9 mouse cellular contexts compared by ENCODE assay signal in genomic region chr4:152339293-152339790, GRCm38 (mm10). TPM values are rescaled to one million over a fixed set of nuclear protein-coding genes. Genes with fewer than 3 reads are reported as not detected.
DNase-seq lines count a peak whose midpoint lies in the region; ATAC-seq and TF ChIP-seq lines count a peak whose summit lies in the region.
"Had no signal": no experiment of that assay in that cellular context is flagged by ENCODE, and none has a peak within 500 bp of the region (broad histone marks: within the 10 kb centered on the region; RNA-seq: fewer than 3 reads in every experiment).

No protein-coding gene starts in this region.

- H3K4me2 ChIP-seq in intestine, embryonic 15.5 days (replicated peaks), result peak overlapping the region; percentile 96
- peak overlapping the region; percentile 99 for H3K4me2 ChIP-seq in neural tube, embryonic 12.5 days (replicated peaks)

- TF ChIP-seq CTCF in left cerebral cortex, adult 2 months (IDR thresholded peaks at IDR 0.05), result no peak

- WGBS in forebrain, embryonic 10.5 days, result under 1% methylated on average over 26 of the region's 26 CpGs
- WGBS in intestine, embryonic 15.5 days, result 4% methylated on average over 12 of the region's 26 CpGs
- 2% methylated on average over 26 of the region's 26 CpGs for WGBS in neural tube, embryonic 12.5 days

- H3K4me1 ChIP-seq in forebrain, embryonic 10.5 days, result peaks cover 32% of the 10 kb centered on the region
- peaks cover 12% of the 10 kb centered on the region for H3K4me1 ChIP-seq in intestine, embryonic 15.5 days (replicated peaks)
- H3K4me1 ChIP-seq in neural tube, embryonic 12.5 days, result peaks cover 14% of the 10 kb centered on the region

- peak overlapping the region; percentile 56 for H3K4me3 ChIP-seq in left cerebral cortex, adult 2 months
- peak overlapping the region; percentile 71 for H3K4me3 ChIP-seq in forebrain, embryonic 10.5 days
- H3K4me3 ChIP-seq in intestine, embryonic 15.5 days (replicated peaks), result peak overlapping the region; percentile 51
- peak overlapping the region; percentile 64 for H3K4me3 ChIP-seq in neural tube, embryonic 12.5 days

- H3K36me3 ChIP-seq in forebrain, embryonic 10.5 days (replicated peaks), result peaks cover 19% of the 10 kb centered on the region
- 0 out of 2 replicates have a peak, but pooled peaks cover 3% of the 10 kb centered on the region for H3K36me3 ChIP-seq in intestine, embryonic 15.5 days
- peaks cover 10% of the 10 kb centered on the region for H3K36me3 ChIP-seq in neural tube, embryonic 12.5 days

- intact Hi-C loops in left cerebral cortex, adult 2 months (cut with DNase I), result loop anchor here (5.0 kb wide), 1 partner anchor 153 kb away; no protein-coding TSS in a partner anchor
- intact Hi-C loops in left cerebral cortex, postnatal 36 days (cut with DNase I), result loop anchor here (5.0 kb wide), 1 partner anchor 153 kb away; no protein-coding TSS in a partner anchor

- no peaks in the 10 kb centered on the region for H3K9me3 ChIP-seq in forebrain, embryonic 10.5 days
- H3K9me3 ChIP-seq in intestine, embryonic 15.5 days, result no peaks in the 10 kb centered on the region
- H3K9me3 ChIP-seq in neural tube, embryonic 12.5 days, result no peaks in the 10 kb centered on the region

- peak in 1 of 2 experiments; percentile 36 for DNase-seq in left cerebral cortex, adult 2 months (ENCODE audit: extremely low spot score in 1 of 2, low spot score in 2 of 2)
- no peak for DNase-seq in left cerebral cortex, postnatal 36 days (ENCODE audit: low spot score in 2 of 2)
- no peak for DNase-seq in forebrain, embryonic 10.5 days (ENCODE audit: extremely low spot score, low spot score)
- no peak for DNase-seq in thymus, postnatal 4 days
- DNase-seq in lung, adult 18-20 months, result no peak
- no peak for DNase-seq in adrenal gland, adult 2 months

- ATAC-seq in intestine, embryonic 15.5 days, result peak; percentile 14; the same call in 1 of the 2 replicates
- 0 out of 2 replicates have a peak, but pooled peaks have one; percentile 3 for ATAC-seq in neural tube, embryonic 12.5 days (ENCODE audit: low FRiP score, low read depth)

- peak overlapping the region; percentile 30 for H3K9ac ChIP-seq in intestine, embryonic 15.5 days
- H3K9ac ChIP-seq in neural tube, embryonic 12.5 days, result peak overlapping the region; percentile 73

- H3K27ac ChIP-seq in left cerebral cortex, adult 2 months, result peak overlapping the region; percentile 83
- H3K27ac ChIP-seq in forebrain, embryonic 10.5 days, result 0 out of 2 replicates have a peak overlapping the region, but pooled peaks have one; percentile 51
- no peak overlapping the region for H3K27ac ChIP-seq in intestine, embryonic 15.5 days
- no peak overlapping the region for H3K27ac ChIP-seq in neural tube, embryonic 12.5 days

- peaks cover 87% of the 10 kb centered on the region for H3K27me3 ChIP-seq in forebrain, embryonic 10.5 days (ENCODE audit: poor library complexity, severe bottlenecking)
- peaks cover 51% of the 10 kb centered on the region for H3K27me3 ChIP-seq in intestine, embryonic 15.5 days (replicated peaks)
- H3K27me3 ChIP-seq in neural tube, embryonic 12.5 days (replicated peaks), result peaks cover 51% of the 10 kb centered on the region

RNA-seq across cellular contexts. Expression of gene Chd5, which starts 0.9 kb away (rescaled TPM):
- total RNA-seq in left cerebral cortex, adult 2 months (2021), result 100 to 1,000 TPM; 176 to 194 TPM
- total RNA-seq in left cerebral cortex, postnatal 36 days (2021), result 100 to 1,000 TPM; 162 to 195 TPM
- 0.09 and 0.31 TPM in 2 replicates for polyA plus RNA-seq in forebrain, embryonic 10.5 days (2016; fragmentation: Nextera tagmentation; extraction: Ambion mirVana)
- 1.9 and 2.8 TPM in 2 replicates for polyA plus RNA-seq in intestine, embryonic 15.5 days (2015; fragmentation: Nextera tagmentation; extraction: Ambion mirVana)
- polyA plus RNA-seq in neural tube, embryonic 12.5 days (2016; fragmentation: Nextera tagmentation; extraction: Ambion mirVana), result 6.1 and 7.8 TPM in 2 replicates
- 1 to 10 TPM; 5.0 to 7.9 TPM for total RNA-seq in adrenal gland, adult 2 months (2021)
- 3.0 and 3.5 TPM in 2 replicates for polyA plus RNA-seq in adrenal gland, adult 2 months (2012; rRNA removed)

RNA-seq across cellular contexts. Expression of gene Rpl22, which starts 13.8 kb away (rescaled TPM):
- 100 to 1,000 TPM; 171 to 172 TPM for total RNA-seq in left cerebral cortex, adult 2 months (2021)
- 100 to 1,000 TPM; 161 to 162 TPM for total RNA-seq in left cerebral cortex, postnatal 36 days (2021)
- 363 and 368 TPM in 2 replicates for polyA plus RNA-seq in forebrain, embryonic 10.5 days (2016; fragmentation: Nextera tagmentation; extraction: Ambion mirVana)
- 371 and 424 TPM in 2 replicates for polyA plus RNA-seq in intestine, embryonic 15.5 days (2015; fragmentation: Nextera tagmentation; extraction: Ambion mirVana)
- polyA plus RNA-seq in neural tube, embryonic 12.5 days (2016; fragmentation: Nextera tagmentation; extraction: Ambion mirVana), result 255 and 274 TPM in 2 replicates
- 100 to 1,000 TPM; 401 to 498 TPM for total RNA-seq in adrenal gland, adult 2 months (2021)
- 12.3 and 12.5 TPM in 2 replicates for polyA plus RNA-seq in adrenal gland, adult 2 months (2012; rRNA removed)

RNA-seq across cellular contexts. Expression of gene Rnf207, which starts 20.5 kb away (rescaled TPM):
- 10 to 100 TPM; 17.0 to 18.6 TPM for total RNA-seq in left cerebral cortex, adult 2 months (2021)
- total RNA-seq in left cerebral cortex, postnatal 36 days (2021), result 10 to 100 TPM; 10.2 to 17.0 TPM
- polyA plus RNA-seq in forebrain, embryonic 10.5 days (2016; fragmentation: Nextera tagmentation; extraction: Ambion mirVana), result 0.92 and 1.3 TPM in 2 replicates
- 2.1 and 2.5 TPM in 2 replicates for polyA plus RNA-seq in intestine, embryonic 15.5 days (2015; fragmentation: Nextera tagmentation; extraction: Ambion mirVana)
- 5.8 and 7.3 TPM in 2 replicates for polyA plus RNA-seq in neural tube, embryonic 12.5 days (2016; fragmentation: Nextera tagmentation; extraction: Ambion mirVana)
- 1 to 10 TPM in 1 of 2 experiments, under 1 TPM in 1; 0.84 to 1.1 TPM for total RNA-seq in adrenal gland, adult 2 months (2021)
- 0.26 and 0.67 TPM in 2 replicates for polyA plus RNA-seq in adrenal gland, adult 2 months (2012; rRNA removed)

RNA-seq across cellular contexts. Expression of gene Icmt, which starts 42.3 kb away (rescaled TPM):
- 10 to 100 TPM; 49.8 to 54.3 TPM for total RNA-seq in left cerebral cortex, adult 2 months (2021)
- 10 to 100 TPM; 45.9 to 47.8 TPM for total RNA-seq in left cerebral cortex, postnatal 36 days (2021)
- polyA plus RNA-seq in forebrain, embryonic 10.5 days (2016; fragmentation: Nextera tagmentation; extraction: Ambion mirVana), result 23.3 and 26.1 TPM in 2 replicates
- polyA plus RNA-seq in intestine, embryonic 15.5 days (2015; fragmentation: Nextera tagmentation; extraction: Ambion mirVana), result 17.3 and 17.6 TPM in 2 replicates
- 23.0 and 24.7 TPM in 2 replicates for polyA plus RNA-seq in neural tube, embryonic 12.5 days (2016; fragmentation: Nextera tagmentation; extraction: Ambion mirVana)
- total RNA-seq in adrenal gland, adult 2 months (2021), result 10 to 100 TPM; 34.6 to 49.1 TPM
- 39.5 and 48.3 TPM in 2 replicates for polyA plus RNA-seq in adrenal gland, adult 2 months (2012; rRNA removed)

RNA-seq across cellular contexts. Expression of gene Hes3, which starts 47.9 kb away (rescaled TPM):
- total RNA-seq in left cerebral cortex, adult 2 months (2021), result under 1 TPM; 0.30 to 0.32 TPM
- total RNA-seq in left cerebral cortex, postnatal 36 days (2021), result under 1 TPM in 1 of 2 experiments, not detected in 1; 0.35 TPM
- 0.38 and 0.92 TPM in 2 replicates for polyA plus RNA-seq in forebrain, embryonic 10.5 days (2016; fragmentation: Nextera tagmentation; extraction: Ambion mirVana)
- not detected in 2 replicates for polyA plus RNA-seq in intestine, embryonic 15.5 days (2015; fragmentation: Nextera tagmentation; extraction: Ambion mirVana)
- polyA plus RNA-seq in neural tube, embryonic 12.5 days (2016; fragmentation: Nextera tagmentation; extraction: Ambion mirVana), result 0.58 and 1.1 TPM in 2 replicates
- total RNA-seq in adrenal gland, adult 2 months (2021), result not detected
- 0.30 TPM in 1 of 2 replicates, not detected in the other for polyA plus RNA-seq in adrenal gland, adult 2 months (2012; rRNA removed)
- polyA plus RNA-seq: large intestine, adult 2 months had no signal

Comparison
In these comparisons a context has a peak if more than half of its experiments do, and no peak if none do; other contexts are left out.
1. H3K27ac ChIP-seq: peak in left cerebral cortex, adult 2 months (single experiment) and forebrain, embryonic 10.5 days (single experiment); none in intestine, embryonic 15.5 days (single experiment) and neural tube, embryonic 12.5 days (single experiment).
2. RNA of gene Rpl22, which starts 13.8 kb away (polyA plus RNA-seq): 371 to 424 TPM in intestine, embryonic 15.5 days, 363 to 368 TPM in forebrain, embryonic 10.5 days and 255 to 274 TPM in neural tube, embryonic 12.5 days; 12.3 to 12.5 TPM in adrenal gland, adult 2 months; every median in the first group is over 10 times any median in the second.
3. Peak in every context shown above with its lines, with median percentiles within 50 percentile points of each other: H3K4me3 ChIP-seq.